Mouse (Mus musculus) kidney, postnatal 36 days (tissue): ENCODE measurements at regions not wholly inside any gene's neighbourhood (a gene's known extent, or its start where the extent isn't known, plus 50 kb on each side); places are given as distances from the start of the nearest gene placed in this dataset.

Experiments
- DNase-seq, 2 experiments: peaks; one replicate each; pipeline ENCODE4 v3.0.0; 2021 to 2022; ENCODE audit warnings: mixed read lengths in 2 of 2

DNA sequence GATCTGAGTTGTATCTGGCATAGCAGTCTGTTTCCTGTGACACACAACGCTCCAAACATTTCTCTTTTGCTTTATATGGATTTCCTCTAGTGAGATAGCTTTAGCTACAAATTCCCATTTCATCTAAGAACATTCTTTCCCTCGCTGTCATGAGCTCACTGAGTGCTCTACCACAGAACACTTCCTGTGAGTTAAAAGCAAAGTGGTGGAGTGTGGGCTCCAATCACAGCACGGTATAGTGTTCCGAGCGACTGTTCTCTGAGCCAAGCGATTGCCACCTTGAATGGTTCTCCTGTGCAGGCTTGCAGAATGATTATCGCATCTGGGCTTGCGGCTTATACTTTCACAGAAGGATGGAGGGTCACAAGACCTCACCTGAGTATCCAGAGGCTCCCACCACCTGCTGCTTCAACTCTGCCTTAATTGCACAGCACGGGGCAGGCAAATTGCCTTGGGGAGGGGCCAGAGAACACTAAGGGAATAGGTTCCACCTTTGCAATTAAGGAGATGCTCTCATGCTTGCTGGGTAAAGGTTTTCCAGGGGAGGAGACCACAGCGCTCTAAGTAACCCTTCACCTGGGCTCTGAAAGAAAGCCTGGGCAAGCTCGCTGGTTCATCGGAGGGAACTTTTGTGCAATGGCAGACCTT, 477.7 kb downstream of the Zfp704 start:
- no peak for DNase-seq

GRCm38 (mm10) chr3:9131366-9131765, 478.5 kb downstream of the Zfp704 start:
- no peak for DNase-seq

DNA sequence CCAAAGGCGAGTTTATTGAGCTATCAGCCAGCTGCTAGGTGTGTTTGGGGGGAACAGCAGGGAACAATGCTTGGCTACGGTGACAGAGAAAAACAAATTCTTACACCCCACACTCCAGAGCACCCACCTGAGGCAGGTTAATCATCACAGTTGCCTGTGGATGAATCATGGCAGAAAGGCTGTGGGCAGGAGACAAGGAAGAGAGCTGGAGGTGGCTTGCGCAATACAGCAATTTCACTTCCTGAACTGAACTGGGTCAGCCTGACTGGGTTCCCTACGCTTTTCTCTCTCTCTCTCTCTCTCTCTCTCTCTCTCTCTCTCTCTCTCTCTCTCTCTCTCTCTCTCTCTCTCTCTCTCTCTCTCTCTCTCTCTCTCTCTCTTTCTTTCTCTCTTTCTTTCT, 481.5 kb downstream of the Zfp704 start:
- DNase-seq: no peak

GRCm38 (mm10) chr3:9123079-9123478, 486.8 kb downstream of the Zfp704 start:
- no peak for DNase-seq

- no peak for DNase-seq
These were observed 492.0 kb downstream of the Zfp704 start for GRCm38 (mm10) chr3:9117913-9118312.

- no peak for DNase-seq
These were observed 496.5 kb downstream of the Zfp704 start for GRCm38 (mm10) chr3:9113410-9113809.

DNA sequence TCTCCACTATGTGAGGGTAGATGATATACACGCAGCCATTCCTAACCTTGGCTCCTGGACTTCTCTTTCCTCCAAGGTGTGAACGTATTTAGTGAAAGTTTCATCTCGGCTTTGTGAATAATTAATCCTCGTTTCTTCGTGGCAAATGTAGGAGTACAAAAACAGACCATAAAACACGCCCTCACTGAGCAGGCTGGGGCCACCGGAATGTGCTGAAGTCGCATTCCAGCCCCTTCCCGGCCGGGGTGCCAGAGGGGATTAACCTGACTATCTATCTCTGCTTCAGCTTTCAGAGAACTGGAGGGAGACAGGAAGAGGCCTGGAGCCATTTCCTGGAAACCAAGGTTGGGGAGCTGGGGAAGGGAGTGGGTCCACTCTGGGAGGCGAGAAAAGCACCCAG, 499.1 kb downstream of the Zfp704 start:
- DNase-seq: peak; percentile 77 to 87

GRCm38 (mm10) chr3:9109991-9110390, 499.9 kb downstream of the Zfp704 start:
- peak; percentile 53 to 63 for DNase-seq

DNA sequence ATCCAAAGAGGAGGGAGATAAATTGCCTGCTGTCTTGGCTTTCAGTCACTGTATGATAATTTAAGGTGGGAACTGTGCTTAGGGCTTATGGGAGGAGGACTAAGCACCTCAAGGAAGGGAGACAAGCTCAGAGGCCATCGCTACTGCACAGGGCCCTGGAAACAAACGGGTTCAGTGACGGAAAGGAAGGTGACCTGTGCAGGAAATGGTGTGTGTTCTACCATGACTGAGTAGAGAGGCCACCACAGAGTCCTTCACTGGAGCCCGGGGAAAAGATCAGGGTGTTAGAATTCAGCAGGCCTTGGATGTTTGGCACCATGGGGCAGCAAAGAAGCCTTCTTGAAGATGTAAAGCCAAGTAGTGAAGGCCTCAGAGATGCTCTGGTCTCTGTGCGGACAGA, 500.4 kb downstream of the Zfp704 start:
- no peak for DNase-seq

DNA sequence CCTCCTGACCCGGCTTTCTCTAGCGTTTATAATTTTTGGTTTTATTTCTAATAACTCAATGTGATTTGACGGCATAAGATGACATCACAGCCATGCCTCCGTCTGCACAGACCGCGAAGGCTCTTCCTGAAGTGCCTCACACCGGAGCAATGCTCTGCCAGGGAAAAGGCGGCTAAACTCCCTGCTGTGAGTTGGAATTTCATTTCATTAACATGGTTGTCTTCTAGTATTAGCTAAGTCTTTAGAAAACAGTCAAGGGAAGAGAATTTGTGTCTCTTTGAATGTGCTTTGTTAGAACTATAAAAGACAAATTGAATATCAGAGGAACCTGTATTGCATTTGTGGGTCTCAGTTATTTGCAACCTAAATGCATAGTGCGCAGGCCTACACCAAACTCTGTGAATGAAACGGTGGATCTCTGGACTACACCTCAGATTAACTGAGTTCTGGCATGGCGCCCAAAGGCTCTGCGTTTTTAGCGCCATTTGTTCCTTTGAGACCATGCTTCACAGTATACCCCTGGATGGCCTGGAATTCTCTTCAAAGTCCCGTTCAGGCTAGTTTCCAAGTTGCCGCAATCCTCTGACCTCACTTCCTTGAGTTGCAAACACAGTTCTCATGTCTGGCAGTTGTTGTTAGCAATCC, 502.0 kb downstream of the Zfp704 start:
- no peak for DNase-seq

DNA sequence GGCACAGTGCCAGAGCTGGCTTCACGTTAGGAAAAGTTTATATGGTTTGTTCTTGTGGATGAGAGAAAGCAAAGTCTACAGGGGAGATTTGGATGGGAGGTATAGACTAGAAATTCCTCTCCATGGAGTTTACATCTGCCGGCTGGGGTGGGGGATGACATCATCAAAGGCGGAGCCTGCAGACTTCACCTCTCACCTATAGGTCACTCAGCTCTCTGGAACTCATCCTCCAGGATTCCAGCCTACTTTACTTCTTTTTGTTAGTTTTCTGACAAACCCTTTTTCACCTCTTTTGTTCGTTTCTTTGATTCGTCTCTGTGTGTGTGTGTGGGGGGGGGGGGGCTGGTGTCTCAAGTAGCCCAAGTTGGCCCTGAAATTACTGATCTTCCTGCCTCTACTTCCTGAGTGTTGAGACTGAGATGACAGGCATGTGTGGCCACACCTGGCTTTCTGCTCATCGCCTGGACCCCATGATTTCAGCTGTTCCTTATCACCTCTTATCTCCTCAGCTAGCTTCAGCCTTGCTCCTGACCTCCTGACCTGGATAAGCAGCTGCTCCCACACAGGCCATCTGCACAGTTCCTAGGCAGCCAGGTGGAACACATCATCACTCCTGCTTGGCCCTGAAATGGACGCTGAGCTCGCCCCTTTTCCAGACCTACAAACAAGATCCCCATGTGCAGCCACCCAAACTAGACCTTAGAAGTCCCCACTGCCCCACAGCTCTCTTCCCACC, 504.5 kb downstream of the Zfp704 start:
- DNase-seq: no peak

GRCm38 (mm10) chr3:9103456-9103855, 506.4 kb downstream of the Zfp704 start:
- DNase-seq: no peak

- DNase-seq: no peak
These were observed 508.6 kb downstream of the Zfp704 start for GRCm38 (mm10) chr3:9101240-9101639.

DNA sequence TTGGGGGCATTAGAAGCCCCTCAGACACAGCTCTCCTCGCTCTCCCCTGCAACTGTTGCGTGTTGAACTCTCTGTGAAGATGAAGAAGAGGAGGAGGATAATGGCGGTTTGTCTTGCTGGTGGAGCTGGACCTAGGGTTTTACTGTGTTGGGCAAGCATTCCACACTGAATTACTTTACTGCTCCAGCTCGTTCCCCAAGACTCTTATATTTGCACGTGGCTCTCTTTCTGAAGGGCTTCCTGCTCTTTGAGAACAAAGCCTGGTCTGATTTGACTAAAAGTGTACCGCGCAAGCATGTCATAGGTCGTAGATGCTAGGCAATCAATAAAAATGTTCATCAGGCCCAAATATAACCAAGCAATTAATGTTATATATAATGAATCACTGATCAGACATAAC, 509.1 kb downstream of the Zfp704 start:
- DNase-seq: no peak

- DNase-seq: no peak
These were observed 511.4 kb downstream of the Zfp704 start for GRCm38 (mm10) chr3:9098441-9098840.

GRCm38 (mm10) chr3:9084134-9084533, 525.8 kb downstream of the Zfp704 start:
- no peak for DNase-seq

DNA sequence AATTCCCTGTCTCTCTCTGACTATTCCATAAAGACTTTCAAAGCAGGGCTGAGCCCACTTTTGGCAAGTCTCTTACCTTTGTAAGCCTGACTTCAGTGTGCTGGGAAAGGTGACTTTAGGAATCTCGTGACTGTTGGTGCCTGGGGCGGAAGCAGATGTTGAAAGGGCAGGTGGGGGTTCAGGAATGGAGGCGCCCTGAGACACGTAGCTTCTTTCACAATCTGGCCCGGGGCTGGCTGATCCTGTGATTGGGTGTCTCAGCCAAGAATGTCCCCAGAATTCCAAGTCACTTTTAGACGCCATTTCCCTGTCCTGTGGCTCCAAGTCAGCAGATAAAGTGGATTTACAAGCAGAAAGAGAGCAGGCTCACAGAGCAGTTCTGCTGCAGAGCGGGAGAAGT, 527.8 kb downstream of the Zfp704 start:
- no peak for DNase-seq

DNA sequence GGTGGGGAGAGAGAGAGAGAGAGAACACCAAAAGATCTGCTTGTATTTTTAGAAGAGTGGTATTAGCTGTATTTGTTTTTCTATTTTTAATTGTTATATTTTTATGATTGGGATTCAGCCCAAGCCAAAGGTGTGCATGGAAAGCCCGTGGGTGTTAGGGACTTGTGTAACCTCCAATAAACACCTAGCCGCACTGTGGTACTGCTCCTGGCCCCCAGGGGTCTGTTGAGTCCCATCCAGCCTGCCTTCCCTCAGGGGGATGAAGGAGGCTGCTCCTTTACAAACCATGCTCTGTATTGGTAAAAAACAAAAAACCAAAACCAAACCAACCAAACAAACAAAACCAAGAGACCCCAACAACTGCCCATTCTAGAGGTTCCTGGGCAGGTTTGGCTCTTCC, 531.7 kb downstream of the Zfp704 start:
- DNase-seq: no peak

DNA sequence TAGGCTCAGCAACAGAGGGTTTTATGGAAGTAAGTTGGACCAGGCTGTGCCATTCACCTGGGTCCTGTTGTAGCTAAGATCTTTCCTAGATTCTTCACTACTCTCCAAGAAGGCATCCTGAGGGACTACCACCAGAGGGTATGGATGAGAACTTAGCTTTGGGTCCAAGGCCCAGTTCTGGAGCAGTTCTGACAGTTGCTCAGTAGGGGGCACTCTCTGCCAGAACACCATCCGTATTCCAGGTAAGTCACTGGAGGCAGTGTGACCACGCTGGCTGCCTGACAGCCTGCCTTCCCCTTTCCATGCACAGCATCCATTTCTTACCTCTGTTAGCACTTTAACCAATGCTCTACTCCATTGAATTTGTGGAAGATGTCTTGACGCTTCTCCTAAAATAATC, 533.2 kb downstream of the Zfp704 start:
- DNase-seq: peak; percentile 80 to 83

- peak; percentile 37 to 66 for DNase-seq
These were observed 537.4 kb downstream of the Zfp704 start for GRCm38 (mm10) chr3:9072471-9072870.

- DNase-seq: peak; percentile 70 to 94
These were observed 542.8 kb downstream of the Zfp704 start for GRCm38 (mm10) chr3:9067048-9067447.

- DNase-seq: no peak
These were observed 543.5 kb downstream of the Zfp704 start for GRCm38 (mm10) chr3:9066374-9066773.

DNA sequence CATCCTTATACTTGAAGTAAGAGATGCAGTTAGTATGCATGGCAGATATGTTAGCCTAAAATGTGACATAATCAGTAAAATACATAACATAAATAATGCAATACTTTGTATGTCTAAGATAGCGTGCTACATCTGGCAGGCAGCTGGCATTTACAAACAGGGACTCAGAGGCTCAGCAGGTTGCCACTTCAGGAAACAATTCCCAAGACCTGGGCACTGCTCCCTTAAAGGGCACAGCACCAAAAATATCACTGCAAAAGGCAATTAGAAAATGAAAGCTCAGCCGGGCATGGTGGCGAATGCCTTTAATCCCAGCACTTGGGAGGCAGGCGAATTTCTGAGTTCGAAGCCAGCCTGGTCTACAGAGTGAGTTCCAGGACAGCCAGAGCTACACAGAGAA, 544.0 kb downstream of the Zfp704 start:
- DNase-seq: no peak
